Mouse (Mus musculus) embryonic facial prominence, embryonic 14.5 days (tissue): ENCODE measurements around the gene St6galnac3. TPM values are rescaled to one million over a fixed set of nuclear protein-coding genes. Genes with fewer than 3 reads are reported as not detected.

Experiments
- ATAC-seq: fragments of 200-750 bp; cut with Nextera tagmentation; 2 replicates; pipeline ENCODE4 v1.8.0; 2017; ENCODE audit warnings: low read depth, moderate number of reproducible peaks, moderate TSS enrichment
- DNase-seq: peaks from one replicate; pipeline ENCODE4 v3.0.0-alpha.2; 2015; ENCODE audit warnings: low spot score
- H3K27ac ChIP-seq: fragments of 300-500 bp; sonication (generic); replicated peaks from 2 replicates; pipeline ENCODE4 v1.5.1; 2014; ENCODE audit warnings: low read depth, mild to moderate bottlenecking, low read length, moderate library complexity
- H3K27me3 ChIP-seq: fragments of 300-500 bp; sonication (generic); replicated peaks from 2 replicates; pipeline ENCODE4 v1.6.1; 2014; ENCODE audit warnings: low read length; ENCODE audit not compliant: control insufficient read depth, insufficient read depth
- H3K36me3 ChIP-seq: fragments of 300-500 bp; sonication (generic); 2 replicates; pipeline ENCODE4 v1.6.1; 2014; ENCODE audit warnings: low read length, mixed read lengths; ENCODE audit not compliant: control insufficient read depth, insufficient read depth
- H3K4me1 ChIP-seq: fragments of 300-500 bp; sonication (generic); 2 replicates; pipeline ENCODE4 v1.6.1; 2014; ENCODE audit warnings: antibody characterized with exemption, low read length; ENCODE audit not compliant: control insufficient read depth, insufficient read depth
- H3K4me2 ChIP-seq: fragments of 300-500 bp; sonication (generic); 2 replicates; pipeline ENCODE4 v1.6.1; 2014; ENCODE audit warnings: low read depth, mild to moderate bottlenecking, low read length, moderate library complexity, mixed read lengths
- H3K4me3 ChIP-seq: fragments of 300-500 bp; sonication (generic); 2 replicates; pipeline ENCODE4 v1.5.1; 2014; ENCODE audit warnings: low read depth, mild to moderate bottlenecking, low read length
- H3K9ac ChIP-seq: fragments of 300-500 bp; sonication (generic); 2 replicates; pipeline ENCODE4 v1.6.1; 2014; ENCODE audit warnings: low read depth, mild to moderate bottlenecking, low read length, moderate library complexity, mixed read lengths
- H3K9me3 ChIP-seq: fragments of 300-500 bp; sonication (generic); 2 replicates; pipeline ENCODE4 v1.6.1; 2016; ENCODE audit warnings: low read length; ENCODE audit not compliant: control insufficient read depth
- WGBS: fragments of 180-500 bp; shearing (Covaris S2); extraction: QIAGEN DNeasy Blood & Tissue Kit; methylation state at CpG from one replicate; pipeline ENCODE4 v1.1.7; 2014; 5-methylcytosine and 5-hydroxymethylcytosine counted together
- polyA plus RNA-seq: library from polyadenylated mRNA; unstranded; fragments of >200 nt; fragmentation: Nextera tagmentation; extraction: Ambion mirVana; gene quantifications from 2 replicates; pipeline ENCODE4 v1.2.1, GENCODE M21; 2014

The St6galnac3 gene
- polyA plus RNA-seq, 1 experiment from 2014 or later = 30.6 TPM

DNA sequence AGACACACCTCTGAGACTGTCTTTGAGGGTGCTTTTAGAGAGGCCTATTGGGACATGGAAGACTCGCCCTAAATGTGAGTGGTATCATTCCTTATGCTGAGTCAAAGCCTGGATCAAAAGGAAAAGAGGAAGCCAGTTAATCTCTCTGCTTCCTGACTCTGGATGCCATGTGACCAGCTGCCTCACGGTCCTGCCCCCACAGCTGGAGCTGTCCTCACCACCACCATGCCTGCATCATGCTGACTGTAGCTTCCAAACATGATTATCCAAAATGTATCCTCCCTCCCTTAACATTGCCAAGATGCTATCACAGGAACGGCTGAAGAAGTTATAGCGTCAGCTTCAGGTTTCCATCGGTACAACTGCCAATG, 244.4 kb downstream of the St6galnac3 start:
- ATAC-seq = no peak

GRCm38 (mm10) chr3:153480005-153480635, 244.9 kb downstream of the St6galnac3 start:
- H3K9ac ChIP-seq = no peak overlapping the region
- no peak overlapping the region for H3K4me2 ChIP-seq
- WGBS = 78% methylated on average over 3 of the region's 3 CpGs
- H3K36me3 ChIP-seq = no peaks in the 10 kb centered on the region
- no peaks in the 10 kb centered on the region for H3K4me1 ChIP-seq
- no peak overlapping the region for H3K27ac ChIP-seq
- ATAC-seq (no peak), DNase-seq (no peak)
- no peaks in the 10 kb centered on the region for H3K27me3 ChIP-seq
- H3K4me3 ChIP-seq = no peak overlapping the region
- H3K9me3 ChIP-seq = no peaks in the 10 kb centered on the region

More for the DNA sequence above, 244.4 kb downstream of the St6galnac3 start:
- Histone ChIP-seq H3K9me3 (no peaks in the 10 kb centered on the region), H3K27ac (no peak overlapping the region), H3K4me1 (no peaks in the 10 kb centered on the region), H3K36me3 (no peaks in the 10 kb centered on the region), H3K4me2 (no peak overlapping the region), H3K27me3 (no peaks in the 10 kb centered on the region), H3K9ac (no peak overlapping the region), H3K4me3 (no peak overlapping the region)
- WGBS = 79% methylated on average over 5 of the region's 5 CpGs
- no peak for DNase-seq

DNA sequence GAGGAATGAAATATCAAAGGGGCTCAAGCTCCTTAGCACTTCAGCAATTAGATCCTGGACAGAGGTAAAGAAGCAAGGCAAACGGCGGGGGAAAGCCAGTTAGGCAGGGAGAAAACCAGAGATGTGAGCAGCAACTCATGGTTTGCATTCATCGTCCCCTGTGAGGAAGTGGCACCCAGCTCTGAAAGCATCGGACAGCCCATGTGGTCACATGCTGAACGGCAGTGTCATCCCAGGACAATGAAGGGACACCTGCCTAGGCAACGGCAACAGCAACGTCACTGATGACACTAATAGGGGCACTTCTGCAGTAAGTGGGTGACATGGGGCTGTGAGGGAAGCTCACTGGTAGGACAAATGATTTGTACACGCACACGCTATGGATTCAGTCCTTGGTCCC, 249.1 kb downstream of the St6galnac3 start:
- Histone ChIP-seq H3K27ac (no peak overlapping the region), H3K4me2 (no peak overlapping the region), H3K4me1 (no peaks in the 10 kb centered on the region), H3K4me3 (no peak overlapping the region), H3K36me3 (no peaks in the 10 kb centered on the region), H3K9ac (no peak overlapping the region), H3K9me3 (no peaks in the 10 kb centered on the region), H3K27me3 (no peaks in the 10 kb centered on the region)
- ATAC-seq (no peak), DNase-seq (no peak)
- 93% methylated on average over 9 of the region's 9 CpGs for WGBS

DNA sequence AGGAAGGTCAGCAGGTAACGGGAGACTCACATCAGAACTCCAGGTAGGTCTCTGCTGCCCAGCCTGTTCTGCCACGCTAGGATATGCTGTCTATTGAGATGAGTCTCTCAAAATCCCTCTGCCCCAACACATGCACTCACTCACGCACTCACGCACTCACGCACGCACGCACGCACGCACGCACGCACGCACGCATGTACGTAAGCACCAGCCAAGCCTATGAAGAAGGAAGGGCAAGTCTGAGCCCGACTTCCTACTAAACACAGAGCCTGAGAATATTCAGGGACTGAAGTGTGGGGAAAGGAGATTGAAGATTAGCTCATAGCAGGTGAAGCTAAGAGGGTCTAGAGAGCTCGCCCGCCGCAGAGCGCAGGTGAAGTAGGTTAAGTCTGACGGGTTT, 249.5 kb downstream of the St6galnac3 start:
- DNase-seq (no peak), ATAC-seq (no peak)
- Histone ChIP-seq H3K27ac (no peak overlapping the region), H3K4me2 (no peak overlapping the region), H3K4me1 (no peaks in the 10 kb centered on the region), H3K27me3 (no peaks in the 10 kb centered on the region), H3K36me3 (no peaks in the 10 kb centered on the region), H3K9me3 (no peaks in the 10 kb centered on the region), H3K9ac (no peak overlapping the region), H3K4me3 (no peak overlapping the region)
- WGBS = 94% methylated on average over 20 of the region's 20 CpGs

- Histone ChIP-seq H3K36me3 (no peaks in the 10 kb centered on the region), H3K4me1 (no peaks in the 10 kb centered on the region), H3K27me3 (no peaks in the 10 kb centered on the region), H3K4me2 (no peak overlapping the region), H3K9me3 (no peaks in the 10 kb centered on the region), H3K4me3 (no peak overlapping the region), H3K27ac (no peak overlapping the region), H3K9ac (no peak overlapping the region)
- DNase-seq (no peak), ATAC-seq (no peak)
- 81% methylated on average over 11 of the region's 11 CpGs for WGBS
Measured at GRCm38 (mm10) chr3:153472583-153473471, 252.1 kb downstream of the St6galnac3 start.

GRCm38 (mm10) chr3:153463849-153464248, 261.1 kb downstream of the St6galnac3 start:
- Histone ChIP-seq H3K27me3 (no peaks in the 10 kb centered on the region), H3K4me2 (no peak overlapping the region), H3K4me1 (no peaks in the 10 kb centered on the region), H3K9me3 (peaks cover 5% of the 10 kb centered on the region; the same call in 1 of the 2 replicates), H3K27ac (no peak overlapping the region), H3K4me3 (no peak overlapping the region), H3K36me3 (peaks cover 6% of the 10 kb centered on the region; the same call in 1 of the 2 replicates), H3K9ac (no peak overlapping the region)
- no peak for DNase-seq
- WGBS = 87% methylated on average over 6 of the region's 6 CpGs
- no peak for ATAC-seq

DNA sequence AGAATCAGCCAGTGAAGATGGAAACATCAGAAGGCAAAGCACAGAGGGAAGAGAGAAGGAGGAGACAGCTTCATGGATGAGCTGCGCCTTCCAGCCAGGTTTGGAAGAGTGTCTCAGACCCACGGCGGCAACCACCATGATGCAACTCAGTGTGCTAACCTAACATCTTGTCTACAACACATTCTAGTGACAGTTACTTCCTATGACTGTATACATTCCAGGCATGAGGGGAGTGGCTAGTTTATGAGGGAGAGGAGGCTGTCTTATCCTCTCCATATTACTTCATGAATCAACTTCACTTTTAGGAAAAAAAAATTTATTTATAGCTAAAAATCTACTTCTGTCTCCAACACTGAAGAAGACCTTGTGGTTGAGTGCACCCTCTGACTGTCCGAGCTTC, 264.8 kb downstream of the St6galnac3 start:
- no peak overlapping the region for H3K27ac ChIP-seq
- no peak overlapping the region for H3K4me2 ChIP-seq
- H3K27me3 ChIP-seq = no peaks in the 10 kb centered on the region
- DNase-seq = no peak
- ATAC-seq = no peak
- no peak overlapping the region for H3K4me3 ChIP-seq
- H3K9ac ChIP-seq = no peak overlapping the region
- H3K9me3 ChIP-seq = peaks cover 6% of the 10 kb centered on the region; the same call in 1 of the 2 replicates
- H3K4me1 ChIP-seq = no peaks in the 10 kb centered on the region
- WGBS = 100% methylated on average over 4 of the region's 4 CpGs
- H3K36me3 ChIP-seq = no peaks in the 10 kb centered on the region

DNA sequence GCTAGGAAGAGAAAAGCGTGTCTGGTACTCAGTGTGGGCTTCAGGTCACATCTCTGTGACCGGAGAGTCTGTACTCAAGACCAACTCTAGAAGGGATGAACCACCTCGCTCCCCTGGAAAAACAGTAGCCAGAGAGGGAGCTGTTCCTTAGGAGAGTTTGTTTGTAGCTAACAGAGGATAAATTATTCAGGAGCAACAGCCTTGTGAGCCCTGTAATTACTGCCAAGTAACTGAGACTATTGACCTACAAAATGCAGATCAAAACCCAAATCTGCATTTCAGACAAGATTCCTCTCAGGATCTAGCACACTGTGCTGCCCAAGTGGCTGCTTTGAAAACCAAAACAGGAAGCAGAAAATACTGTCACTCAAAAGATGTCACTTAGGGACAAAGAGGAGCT, 266.4 kb downstream of the St6galnac3 start:
- Histone ChIP-seq H3K36me3 (no peaks in the 10 kb centered on the region), H3K9ac (no peak overlapping the region), H3K9me3 (peaks cover 6% of the 10 kb centered on the region; the same call in 1 of the 2 replicates), H3K4me3 (no peak overlapping the region), H3K4me2 (no peak overlapping the region), H3K4me1 (no peaks in the 10 kb centered on the region), H3K27ac (no peak overlapping the region), H3K27me3 (no peaks in the 10 kb centered on the region)
- 79% methylated on average over 3 of the region's 3 CpGs for WGBS
- DNase-seq (no peak), ATAC-seq (no peak)
